Mouse (Mus musculus) midbrain, embryonic 14.5 days (tissue): ENCODE measurements around the gene Ppil4. TPM values are rescaled to one million over a fixed set of nuclear protein-coding genes. Genes with fewer than 3 reads are reported as not detected.

Experiments
- ATAC-seq: fragments of 200-750 bp; cut with Nextera tagmentation; 2 replicates; pipeline ENCODE4 v1.8.0; 2017; ENCODE audit warnings: moderate number of reproducible peaks, moderate library complexity; ENCODE audit not compliant: low FRiP score, low TSS enrichment
- DNase-seq: peaks from one replicate; pipeline ENCODE4 v3.0.0-alpha.2; 2015
- H3K27ac ChIP-seq: fragments of 300-500 bp; sonication (generic); replicated peaks from 2 replicates; pipeline ENCODE4 v1.5.1; 2014; ENCODE audit warnings: mild to moderate bottlenecking, low read depth, low read length, moderate library complexity
- H3K27me3 ChIP-seq: fragments of 300-500 bp; sonication (generic); 2 replicates; pipeline ENCODE4 v1.6.1; 2014; ENCODE audit warnings: low read length, control low read depth, mixed read lengths; ENCODE audit not compliant: control insufficient read depth, insufficient read depth
- H3K36me3 ChIP-seq: fragments of 300-500 bp; sonication (generic); 2 replicates; pipeline ENCODE4 v1.6.1; 2014; ENCODE audit warnings: low read length, control low read depth; ENCODE audit not compliant: control insufficient read depth, insufficient read depth
- H3K4me1 ChIP-seq: fragments of 300-500 bp; sonication (generic); 2 replicates; pipeline ENCODE4 v1.6.1; 2014; ENCODE audit warnings: mild to moderate bottlenecking, antibody characterized with exemption, low read length, control low read depth; ENCODE audit not compliant: control insufficient read depth, insufficient read depth
- H3K4me2 ChIP-seq: fragments of 300-500 bp; sonication (generic); 2 replicates; pipeline ENCODE4 v1.6.1; 2014; ENCODE audit warnings: mild to moderate bottlenecking, low read length, moderate library complexity
- H3K4me3 ChIP-seq: fragments of 300-500 bp; sonication (generic); replicated peaks from 2 replicates; pipeline ENCODE4 v1.5.1; 2014; ENCODE audit warnings: low read depth, low read length
- H3K9ac ChIP-seq: fragments of 300-500 bp; sonication (generic); replicated peaks from 2 replicates; pipeline ENCODE4 v1.6.1; 2014; ENCODE audit warnings: mild to moderate bottlenecking, low read length, moderate library complexity
- H3K9me3 ChIP-seq: fragments of 300-500 bp; sonication (generic); 2 replicates; pipeline ENCODE4 v1.6.1; 2016; ENCODE audit warnings: low read length, control low read depth, mixed read lengths; ENCODE audit not compliant: control insufficient read depth
- WGBS: fragments of 180-500 bp; shearing (Covaris S2); extraction: QIAGEN DNeasy Blood & Tissue Kit; methylation state at CpG from one replicate; pipeline ENCODE4 v1.1.7; 2014; 5-methylcytosine and 5-hydroxymethylcytosine counted together
- polyA plus RNA-seq: library from polyadenylated mRNA; unstranded; fragments of >200 nt; fragmentation: Nextera tagmentation; extraction: Ambion mirVana; gene quantifications from 2 replicates; pipeline ENCODE4 v1.2.1, GENCODE M21; 2014

Ppil4 gene
- polyA plus RNA-seq, 1 experiment from 2014 or later, result 51.9 TPM

DNA sequence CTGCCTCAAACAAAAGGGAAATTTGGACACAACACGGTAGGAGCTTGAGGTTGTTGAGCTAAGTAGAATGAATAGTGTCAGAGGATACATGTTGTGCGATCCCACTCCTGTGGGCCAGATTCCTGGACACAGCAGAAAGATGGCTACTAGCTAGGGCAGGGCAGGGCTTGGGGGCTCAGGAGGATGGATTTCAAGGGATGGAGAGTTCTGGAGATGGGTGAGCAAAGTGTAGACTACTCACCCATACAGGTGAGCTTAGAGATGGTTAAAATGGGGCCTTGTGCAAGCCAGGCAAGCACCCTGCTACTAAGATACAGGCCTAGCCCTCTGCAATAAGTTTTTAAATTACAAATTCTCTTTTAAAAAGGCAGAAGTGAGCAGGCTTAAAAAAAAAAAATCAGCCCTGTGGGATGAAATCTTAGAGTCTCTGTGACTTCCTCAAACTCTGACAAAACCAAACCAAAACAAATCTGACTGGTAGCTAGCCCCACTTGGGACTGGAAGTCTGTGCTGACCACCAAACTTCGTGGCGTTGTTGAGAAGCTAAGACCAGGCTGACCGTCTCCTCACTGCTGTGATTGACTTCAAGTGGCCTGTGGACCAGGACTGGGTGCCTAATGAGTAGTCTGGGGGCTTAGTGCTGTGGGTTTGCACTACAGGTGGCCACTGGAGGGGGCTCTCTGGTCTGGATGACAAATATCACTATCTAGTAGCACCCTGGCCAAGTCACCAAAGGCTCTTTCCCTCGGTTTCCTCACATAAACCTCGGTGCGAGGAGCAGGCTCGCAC lies 40.9 kb downstream of the Ppil4 start:
- 85% methylated on average over 9 of the region's 9 CpGs for WGBS
- no peak overlapping the region for H3K9ac ChIP-seq
- no peak for ATAC-seq
- no peaks in the 10 kb centered on the region for H3K9me3 ChIP-seq
- 0 out of 2 replicates have a peak, but pooled peaks cover 4% of the 10 kb centered on the region for H3K4me1 ChIP-seq
- H3K4me2 ChIP-seq, result no peak overlapping the region
- no peak overlapping the region for H3K4me3 ChIP-seq
- no peaks in the 10 kb centered on the region for H3K27me3 ChIP-seq
- no peaks in the 10 kb centered on the region for H3K36me3 ChIP-seq
- no peak overlapping the region for H3K27ac ChIP-seq
- DNase-seq, result no peak

DNA sequence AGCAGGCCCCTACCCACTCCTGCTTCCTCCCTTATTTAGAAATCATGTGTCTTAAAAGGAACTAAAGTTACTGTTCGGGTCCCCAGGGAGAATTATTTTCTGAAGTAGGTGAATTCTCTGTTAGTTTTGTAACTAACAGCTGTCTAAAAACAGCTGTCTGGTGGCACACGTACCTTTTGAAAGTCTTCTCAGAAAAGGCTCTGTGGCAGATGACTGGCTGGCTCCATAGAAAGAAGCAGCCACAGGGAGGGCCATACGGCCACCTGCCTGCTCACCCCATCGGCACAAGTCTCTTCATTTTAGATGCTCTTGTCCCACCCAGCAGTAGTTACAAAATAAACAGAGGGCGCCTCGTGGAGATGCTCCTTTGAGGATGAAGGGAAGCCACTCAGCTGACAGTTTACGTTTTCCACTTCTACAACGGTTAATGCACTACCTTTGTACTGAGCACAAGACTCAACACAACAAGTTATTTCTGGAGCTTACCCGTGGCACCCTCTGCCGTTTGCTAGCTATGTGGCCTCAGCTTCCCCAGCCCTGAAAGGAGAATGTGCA lies 42.1 kb downstream of the Ppil4 start:
- H3K36me3 ChIP-seq, result no peaks in the 10 kb centered on the region
- H3K4me2 ChIP-seq, result no peak overlapping the region
- H3K27ac ChIP-seq, result no peak overlapping the region
- H3K4me3 ChIP-seq, result no peak overlapping the region
- H3K27me3 ChIP-seq, result no peaks in the 10 kb centered on the region
- WGBS, result 72% methylated on average over 10 of the region's 10 CpGs
- H3K9ac ChIP-seq, result no peak overlapping the region
- ATAC-seq, result no peak
- H3K4me1 ChIP-seq, result 0 out of 2 replicates have a peak, but pooled peaks cover 4% of the 10 kb centered on the region
- H3K9me3 ChIP-seq, result no peaks in the 10 kb centered on the region
- DNase-seq, result no peak

DNA sequence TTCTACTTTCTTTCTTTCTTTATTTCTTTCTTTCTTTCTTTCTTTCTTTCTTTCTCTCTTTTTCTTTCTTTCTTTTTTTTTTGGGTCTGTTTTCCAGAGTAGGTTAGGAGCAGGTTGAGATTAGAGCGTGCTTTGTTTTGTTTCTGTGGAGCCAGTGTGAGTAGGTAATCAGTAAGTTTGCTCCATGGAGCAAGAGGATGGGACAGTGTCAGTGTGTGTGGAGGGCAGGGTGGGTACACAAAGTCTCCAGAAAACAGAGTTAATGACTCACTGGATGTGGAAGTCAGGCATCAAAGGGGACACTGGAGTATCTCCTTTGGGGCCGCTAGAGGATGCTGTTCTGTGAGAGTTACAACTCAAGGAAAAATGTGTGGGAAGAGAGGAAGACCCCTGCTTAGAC lies 44.2 kb downstream of the Ppil4 start:
- Histone ChIP-seq H3K4me3 (no peak overlapping the region), H3K9me3 (no peaks in the 10 kb centered on the region)
- WGBS, result 84% methylated on average over 2 of the region's 2 CpGs

DNA sequence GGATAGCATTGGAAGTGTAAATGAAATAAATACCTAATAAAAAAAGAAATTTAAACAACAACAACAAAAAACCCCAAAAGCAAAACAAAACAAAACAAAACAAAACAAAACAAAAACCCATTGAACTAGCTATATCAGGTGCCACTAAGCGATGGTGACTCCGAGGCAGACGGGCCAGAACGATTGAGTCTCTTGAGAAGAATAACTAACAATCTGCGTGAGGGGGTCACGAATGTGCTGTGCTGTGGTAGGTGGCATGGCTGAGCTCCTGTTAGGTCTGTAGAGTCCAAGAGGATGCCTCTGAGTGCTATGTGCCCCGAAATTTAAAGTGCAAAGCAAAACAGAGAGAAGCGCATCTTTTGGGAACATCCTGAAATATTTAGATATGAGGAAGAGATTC lies 44.8 kb downstream of the Ppil4 start:
- no peak overlapping the region for H3K4me2 ChIP-seq
- H3K36me3 ChIP-seq, result no peaks in the 10 kb centered on the region
- no peak for DNase-seq
- no peak overlapping the region for H3K4me3 ChIP-seq
- H3K9me3 ChIP-seq, result no peaks in the 10 kb centered on the region
- no peak overlapping the region for H3K27ac ChIP-seq
- 94% methylated on average over 8 of the region's 8 CpGs for WGBS
- H3K4me1 ChIP-seq, result no peaks in the 10 kb centered on the region
- H3K9ac ChIP-seq, result no peak overlapping the region
- ATAC-seq, result no peak
- no peaks in the 10 kb centered on the region for H3K27me3 ChIP-seq

More for the DNA sequence above, 44.2 kb downstream of the Ppil4 start:
- Histone ChIP-seq H3K9ac (no peak overlapping the region), H3K27me3 (no peaks in the 10 kb centered on the region), H3K27ac (no peak overlapping the region), H3K4me1 (0 out of 2 replicates have a peak, but pooled peaks cover 3% of the 10 kb centered on the region), H3K4me2 (no peak overlapping the region), H3K36me3 (no peaks in the 10 kb centered on the region)
- no peak for ATAC-seq
- DNase-seq, result no peak

DNA sequence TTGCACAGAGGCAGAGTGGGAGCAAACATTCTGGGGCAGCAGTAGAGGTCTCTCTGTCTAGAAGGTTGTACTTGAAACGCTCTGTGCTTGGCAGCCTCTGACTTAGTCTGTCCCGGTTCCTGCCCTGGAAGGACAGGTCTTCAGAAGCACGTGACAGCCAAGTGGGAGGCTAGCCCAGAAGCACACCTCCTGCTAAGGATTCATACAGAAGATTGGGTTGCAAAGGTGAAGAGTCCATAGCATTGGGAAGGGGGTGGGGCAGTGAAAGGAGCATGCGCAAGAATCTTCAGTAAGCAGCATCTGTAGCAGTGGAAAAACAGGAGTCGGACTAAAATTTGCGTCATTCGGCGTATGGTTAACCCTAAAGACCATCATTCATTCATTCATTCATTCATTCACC lies 45.3 kb downstream of the Ppil4 start:
- H3K4me3 ChIP-seq, result no peak overlapping the region
- no peaks in the 10 kb centered on the region for H3K9me3 ChIP-seq
- no peak overlapping the region for H3K27ac ChIP-seq
- no peak for DNase-seq
- no peaks in the 10 kb centered on the region for H3K36me3 ChIP-seq
- no peak for ATAC-seq
- H3K27me3 ChIP-seq, result no peaks in the 10 kb centered on the region
- no peaks in the 10 kb centered on the region for H3K4me1 ChIP-seq
- no peak overlapping the region for H3K4me2 ChIP-seq
- no peak overlapping the region for H3K9ac ChIP-seq
- WGBS, result 95% methylated on average over 8 of the region's 8 CpGs

DNA sequence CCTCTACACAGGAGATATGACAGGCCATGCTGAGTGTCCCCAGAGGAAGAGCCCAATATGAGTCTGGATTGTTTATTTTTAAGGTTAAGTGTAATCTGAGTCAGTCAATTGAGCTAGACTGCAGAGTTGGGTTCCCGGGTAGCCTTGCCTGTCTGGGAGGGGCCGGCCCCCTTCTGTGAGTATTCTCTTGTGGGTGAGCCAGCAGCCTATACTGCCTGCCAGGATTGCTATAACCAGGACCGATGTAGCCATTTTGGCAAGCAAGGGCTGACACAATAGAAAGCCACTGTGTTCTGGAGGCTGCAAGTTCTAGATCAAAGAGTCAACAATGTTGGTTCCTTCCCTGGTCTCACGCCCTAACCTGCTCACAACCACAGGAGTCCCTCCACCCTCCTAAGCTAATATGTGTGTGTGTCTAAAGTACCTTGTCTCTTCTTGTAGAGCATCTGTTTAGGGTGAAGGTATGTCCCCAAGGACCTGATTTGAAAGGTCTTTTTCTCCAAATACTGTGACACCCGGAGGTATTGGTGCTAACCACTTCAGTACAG lies 46.3 kb downstream of the Ppil4 start:
- H3K27ac ChIP-seq, result no peak overlapping the region
- H3K36me3 ChIP-seq, result no peaks in the 10 kb centered on the region
- H3K4me2 ChIP-seq, result no peak overlapping the region
- H3K9ac ChIP-seq, result no peak overlapping the region
- no peaks in the 10 kb centered on the region for H3K27me3 ChIP-seq
- H3K9me3 ChIP-seq, result no peaks in the 10 kb centered on the region
- WGBS, result 90% methylated on average over 5 of the region's 5 CpGs
- no peaks in the 10 kb centered on the region for H3K4me1 ChIP-seq
- ATAC-seq (no peak), DNase-seq (no peak)
- no peak overlapping the region for H3K4me3 ChIP-seq

DNA sequence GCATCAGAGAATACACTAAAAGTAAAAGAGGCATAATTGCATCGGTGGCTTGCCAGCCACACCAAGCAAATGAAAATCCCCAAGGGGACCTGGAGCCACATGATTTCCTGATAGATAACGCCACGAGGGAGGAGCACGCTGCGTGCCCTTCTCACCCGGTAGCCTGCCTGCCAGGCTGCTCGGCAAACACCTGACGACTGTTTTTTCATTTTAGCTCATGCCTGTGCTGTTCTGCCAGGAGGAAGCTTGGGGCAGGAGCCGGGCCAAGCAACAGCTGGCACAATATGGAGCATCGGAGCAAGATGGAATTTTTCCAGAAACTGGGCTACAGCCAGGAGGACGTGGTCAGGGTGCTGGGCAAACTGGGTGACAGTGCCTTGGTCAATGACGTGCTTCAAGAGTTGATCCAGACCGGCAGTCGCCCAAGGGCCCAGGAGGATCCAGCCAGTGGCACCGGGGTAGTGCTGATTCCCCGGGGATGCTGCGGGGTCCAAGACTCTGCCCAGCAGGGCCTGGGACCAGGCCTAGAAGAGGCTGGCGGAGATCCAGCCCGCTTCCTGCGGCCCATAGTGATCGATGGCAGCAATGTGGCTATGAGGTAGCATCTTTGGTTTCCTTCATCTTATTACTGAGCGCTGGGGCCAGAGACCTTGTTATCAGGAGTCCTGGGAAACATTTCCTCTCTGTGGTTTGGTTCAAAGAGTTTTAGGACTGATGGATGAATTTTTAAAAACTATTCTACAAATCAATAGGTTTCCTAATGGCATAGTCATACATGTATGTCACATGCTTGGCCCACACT lies 47.1 kb downstream of the Ppil4 start:
- 88% methylated on average over 22 of the region's 22 CpGs for WGBS
- DNase-seq, result no peak

DNA sequence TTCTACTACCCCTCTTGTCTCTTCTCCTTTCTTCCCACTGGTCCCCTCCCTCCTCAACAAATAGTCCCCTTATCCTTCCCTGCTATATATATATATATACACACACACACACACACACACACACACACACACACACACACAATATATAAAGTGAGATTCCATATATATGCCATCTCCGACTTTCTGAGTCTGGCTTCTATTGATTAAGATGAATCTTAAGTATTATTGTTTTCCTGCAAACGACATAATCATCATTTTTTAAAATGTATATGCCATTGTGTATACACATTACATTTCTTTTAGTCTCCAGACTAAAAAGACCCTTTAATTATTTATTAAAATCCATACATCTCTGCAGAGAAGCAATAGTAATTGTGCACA lies 47.7 kb downstream of the Ppil4 start:
- ATAC-seq, result no peak
- WGBS, result 81% methylated on average over 2 of the region's 2 CpGs

More for the DNA sequence above, 47.1 kb downstream of the Ppil4 start:
- no peak for ATAC-seq
- Histone ChIP-seq H3K27me3 (no peaks in the 10 kb centered on the region), H3K4me3 (no peak overlapping the region), H3K9ac (no peak overlapping the region), H3K4me1 (no peaks in the 10 kb centered on the region), H3K4me2 (no peak overlapping the region), H3K27ac (no peak overlapping the region), H3K9me3 (no peaks in the 10 kb centered on the region), H3K36me3 (no peaks in the 10 kb centered on the region)

More for the DNA sequence above, 47.7 kb downstream of the Ppil4 start:
- H3K9me3 ChIP-seq, result no peaks in the 10 kb centered on the region
- H3K36me3 ChIP-seq, result no peaks in the 10 kb centered on the region
- DNase-seq, result no peak
- H3K4me1 ChIP-seq, result no peaks in the 10 kb centered on the region
- H3K27me3 ChIP-seq, result no peaks in the 10 kb centered on the region
- H3K9ac ChIP-seq, result no peak overlapping the region
- no peak overlapping the region for H3K4me3 ChIP-seq
- no peak overlapping the region for H3K27ac ChIP-seq
- no peak overlapping the region for H3K4me2 ChIP-seq
